Mouse (Mus musculus) liver, postnatal 0 days (tissue): ENCODE measurements around the gene Alad.

Source experiments
- CTCF ChIP-seq: sonication (generic); IDR thresholded peaks from 2 replicates; pipeline ENCODE4 v1.5.1; 2016; ENCODE audit warnings: antibody characterized with exemption, low read depth
- EP300 ChIP-seq: IDR thresholded peaks from 2 replicates; pipeline ENCODE4 v1.6.1; 2016; ENCODE audit warnings: antibody characterized with exemption, low read depth, mild to moderate bottlenecking

DNA sequence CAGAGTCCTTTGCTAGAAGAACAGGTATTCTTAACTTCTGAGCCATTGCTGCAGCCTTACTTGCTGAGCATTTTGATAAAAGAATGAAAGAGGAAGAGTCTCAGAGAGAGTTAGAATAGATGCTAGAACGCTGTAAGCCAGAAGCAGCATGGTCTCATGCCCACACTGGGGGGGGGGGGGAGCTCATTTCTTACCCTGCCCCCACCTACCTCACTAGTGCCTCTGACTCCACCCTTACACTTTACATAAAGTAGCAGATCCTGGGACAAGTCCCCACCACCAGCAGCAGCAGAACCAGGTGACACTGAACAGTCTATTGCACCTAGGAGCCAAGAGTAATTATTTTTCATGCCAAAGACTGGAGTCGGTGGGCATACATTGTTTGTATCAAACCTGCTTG is 44.6 kb downstream of the Alad start:
- no peak for TF ChIP-seq CTCF
- no peak for TF ChIP-seq EP300
